Mouse (Mus musculus) intestine, embryonic 16.5 days (tissue): Measurements from ENCODE around the gene Brap. TPM values are rescaled to one million over a fixed set of nuclear protein-coding genes. Genes with fewer than 3 reads are reported as not detected.
A peak's percentile ranks its signal among the peaks of the same experiment; 100 is the strongest.
"Not testable (repeated sequence)": the region's sequence is repeated elsewhere in the genome, so short reads cannot be mapped to it uniquely, and the experiment has no call there.

ENCODE experiments used
- ATAC-seq: fragments of 200-750 bp; cut with Nextera tagmentation; 2 replicates; pipeline ENCODE4 v1.8.0; 2017; ENCODE audit warnings: moderate TSS enrichment, moderate library complexity
- H3K27ac ChIP-seq: fragments of 300-500 bp; sonication (generic); 2 replicates; pipeline ENCODE4 v1.5.1; 2014; ENCODE audit warnings: mild to moderate bottlenecking, low read length
- H3K27me3 ChIP-seq: fragments of 300-500 bp; sonication (generic); replicated peaks from 2 replicates; pipeline ENCODE4 v1.6.1; 2014; ENCODE audit warnings: low read length, control low read depth, mixed read lengths; ENCODE audit not compliant: control insufficient read depth, insufficient read depth
- H3K36me3 ChIP-seq: fragments of 300-500 bp; sonication (generic); 2 replicates; pipeline ENCODE4 v1.6.1; 2014; ENCODE audit warnings: low read length, control low read depth; ENCODE audit not compliant: control insufficient read depth, insufficient read depth
- H3K4me1 ChIP-seq: fragments of 300-500 bp; sonication (generic); 2 replicates; pipeline ENCODE4 v1.6.1; 2014; ENCODE audit warnings: low read length, control low read depth, mixed read lengths; ENCODE audit not compliant: control insufficient read depth, insufficient read depth
- H3K4me2 ChIP-seq: fragments of 300-500 bp; sonication (generic); 2 replicates; pipeline ENCODE4 v1.6.1; 2014; ENCODE audit warnings: low read depth, low read length, control low read depth
- H3K4me3 ChIP-seq: fragments of 300-500 bp; sonication (generic); 2 replicates; pipeline ENCODE4 v1.5.1; 2014; ENCODE audit warnings: mild to moderate bottlenecking, low read length
- H3K9ac ChIP-seq: fragments of 300-500 bp; sonication (generic); 2 replicates; pipeline ENCODE4 v1.6.1; 2014; ENCODE audit warnings: low read depth, low read length
- H3K9me3 ChIP-seq: fragments of 300-500 bp; sonication (generic); 2 replicates; pipeline ENCODE4 v1.6.1; 2016; ENCODE audit warnings: low read length, control low read depth; ENCODE audit not compliant: control insufficient read depth
- WGBS: fragments of 180-500 bp; shearing (Covaris S2); extraction: QIAGEN DNeasy Blood & Tissue Kit; methylation state at CpG from one replicate; pipeline ENCODE4 v1.1.7; 2014; 5-methylcytosine and 5-hydroxymethylcytosine counted together
- polyA plus RNA-seq: library from polyadenylated mRNA; unstranded; fragments of >200 nt; fragmentation: Nextera tagmentation; extraction: Ambion mirVana; gene quantifications from 2 replicates; pipeline ENCODE4 v1.2.1, GENCODE M21; 2015

Gene Brap
- polyA plus RNA-seq, 1 experiment from 2014 or later: 26.4 TPM

GRCm38 (mm10) chr5:121691436-121691835 lies 31.1 kb downstream of the Brap start:
- H3K9me3 ChIP-seq, H3K4me2 ChIP-seq, H3K27me3 ChIP-seq, H3K27ac ChIP-seq, ATAC-seq, H3K4me1 ChIP-seq, H3K9ac ChIP-seq, H3K36me3 ChIP-seq, H3K4me3 ChIP-seq: not testable (repeated sequence)
- 91% methylated on average over 7 of the region's 7 CpGs for WGBS

DNA sequence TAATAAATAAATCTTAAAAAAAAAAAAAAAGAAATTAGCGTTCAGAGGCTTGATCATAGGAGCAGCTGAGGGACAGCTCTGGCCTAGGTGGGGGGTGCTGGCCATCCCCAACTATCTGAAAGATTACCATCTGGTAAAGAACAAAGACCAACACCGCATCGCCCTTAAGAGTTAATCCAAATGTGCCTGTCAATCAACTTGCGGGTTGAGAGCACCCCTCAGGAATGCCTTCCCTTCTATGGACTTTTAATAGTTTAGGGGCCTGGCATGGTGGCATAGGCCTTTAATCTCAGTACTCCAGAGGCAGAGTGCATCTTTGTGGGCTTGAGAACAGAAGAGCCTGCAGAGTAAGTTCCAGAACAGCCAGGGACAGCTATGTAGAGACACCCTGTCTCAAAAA lies 32.5 kb downstream of the Brap start:
- WGBS: 78% methylated on average over 4 of the region's 4 CpGs
- Histone ChIP-seq H3K9ac (no peak overlapping the region), H3K27me3 (no peaks in the 10 kb centered on the region), H3K4me3 (no peak overlapping the region), H3K4me1 (peaks cover 8% of the 10 kb centered on the region; the same call in 1 of the 2 replicates), H3K9me3 (no peaks in the 10 kb centered on the region), H3K4me2 (no peak overlapping the region), H3K36me3 (no peaks in the 10 kb centered on the region), H3K27ac (no peak overlapping the region)
- ATAC-seq: no peak

- no peak overlapping the region for H3K4me2 ChIP-seq
- H3K4me3 ChIP-seq: no peak overlapping the region
- H3K36me3 ChIP-seq: no peaks in the 10 kb centered on the region
- peaks cover 6% of the 10 kb centered on the region; the same call in 1 of the 2 replicates for H3K4me1 ChIP-seq
- 62% methylated on average over 6 of the region's 6 CpGs for WGBS
- H3K27me3 ChIP-seq: no peaks in the 10 kb centered on the region
- no peak for ATAC-seq
- no peak overlapping the region for H3K27ac ChIP-seq
- no peak overlapping the region for H3K9ac ChIP-seq
- no peaks in the 10 kb centered on the region for H3K9me3 ChIP-seq
Observed at GRCm38 (mm10) chr5:121696761-121697160, 36.4 kb downstream of the Brap start.

- Histone ChIP-seq H3K27me3 (no peaks in the 10 kb centered on the region), H3K4me2 (no peak overlapping the region), H3K4me1 (peaks cover 9% of the 10 kb centered on the region; the same call in 1 of the 2 replicates), H3K4me3 (no peak overlapping the region), H3K27ac (no peak overlapping the region), H3K9me3 (no peaks in the 10 kb centered on the region), H3K36me3 (no peaks in the 10 kb centered on the region), H3K9ac (no peak overlapping the region)
- no peak for ATAC-seq
- 48% methylated on average over 5 of the region's 5 CpGs for WGBS
Observed at GRCm38 (mm10) chr5:121699891-121700290, 39.5 kb downstream of the Brap start.

GRCm38 (mm10) chr5:121700496-121700895 lies 40.1 kb downstream of the Brap start:
- no peak overlapping the region for H3K27ac ChIP-seq
- H3K9me3 ChIP-seq: no peaks in the 10 kb centered on the region
- H3K4me2 ChIP-seq: peak overlapping the region; percentile 19; the same call in 1 of the 2 replicates
- 26% methylated on average over 11 of the region's 11 CpGs for WGBS
- 0 out of 2 replicates have a peak overlapping the region, but pooled peaks have one; percentile 20 for H3K9ac ChIP-seq
- H3K4me1 ChIP-seq: peaks cover 12% of the 10 kb centered on the region; the same call in 1 of the 2 replicates
- no peak for ATAC-seq
- no peaks in the 10 kb centered on the region for H3K36me3 ChIP-seq
- no peaks in the 10 kb centered on the region for H3K27me3 ChIP-seq
- H3K4me3 ChIP-seq: no peak overlapping the region

GRCm38 (mm10) chr5:121701111-121701769 lies 40.9 kb downstream of the Brap start:
- Histone ChIP-seq H3K9me3 (no peaks in the 10 kb centered on the region), H3K27ac (no peak overlapping the region), H3K4me3 (no peak overlapping the region), H3K4me2 (no peak overlapping the region), H3K36me3 (no peaks in the 10 kb centered on the region), H3K9ac (no peak overlapping the region), H3K27me3 (no peaks in the 10 kb centered on the region), H3K4me1 (peaks cover 12% of the 10 kb centered on the region; the same call in 1 of the 2 replicates)
- ATAC-seq: peak; percentile 45
- WGBS: 54% methylated on average over 8 of the region's 8 CpGs

- WGBS: 45% methylated on average over 1 of the region's 1 CpGs
- H3K4me2 ChIP-seq: no peak overlapping the region
- ATAC-seq: no peak
- no peak overlapping the region for H3K9ac ChIP-seq
- H3K4me3 ChIP-seq: no peak overlapping the region
- no peaks in the 10 kb centered on the region for H3K36me3 ChIP-seq
- peaks cover 12% of the 10 kb centered on the region; the same call in 1 of the 2 replicates for H3K4me1 ChIP-seq
- no peaks in the 10 kb centered on the region for H3K9me3 ChIP-seq
- H3K27ac ChIP-seq: no peak overlapping the region
- H3K27me3 ChIP-seq: no peaks in the 10 kb centered on the region
Observed at GRCm38 (mm10) chr5:121703341-121703740, 43.0 kb downstream of the Brap start.

- Histone ChIP-seq H3K27ac (no peak overlapping the region), H3K36me3 (no peaks in the 10 kb centered on the region), H3K9ac (no peak overlapping the region), H3K27me3 (no peaks in the 10 kb centered on the region), H3K4me3 (peak overlapping the region; percentile 13; the same call in 1 of the 2 replicates), H3K4me1 (peaks cover 12% of the 10 kb centered on the region; the same call in 1 of the 2 replicates), H3K9me3 (no peaks in the 10 kb centered on the region), H3K4me2 (peak overlapping the region; percentile 45)
- 6% methylated on average over 20 of the region's 20 CpGs for WGBS
- ATAC-seq: peak; percentile 57; the same call in 1 of the 2 replicates
Observed at GRCm38 (mm10) chr5:121704512-121705248, 44.3 kb downstream of the Brap start.

DNA sequence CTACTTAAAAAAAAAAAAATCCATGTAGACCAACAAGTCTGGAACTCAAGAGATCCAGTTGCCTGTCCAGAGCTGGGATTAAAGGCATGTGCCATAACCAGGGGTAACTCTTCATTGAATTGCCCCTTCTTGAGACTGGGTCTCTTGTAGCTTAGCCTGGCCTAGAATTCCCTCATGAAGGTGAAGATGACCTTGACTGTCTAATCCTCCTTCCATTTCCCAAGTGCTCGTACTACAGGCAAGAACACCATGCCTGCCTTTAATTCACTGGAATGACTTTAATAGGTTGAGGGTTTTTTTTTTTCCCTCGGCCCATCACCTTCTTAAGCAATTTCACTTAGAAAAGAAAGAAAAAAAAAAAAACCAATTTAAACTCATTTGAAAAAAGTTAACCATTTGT lies 50.0 kb downstream of the Brap start:
- H3K9ac ChIP-seq: 0 out of 2 replicates have a peak overlapping the region, but pooled peaks have one; percentile 3

More for the DNA sequence above, 50.0 kb downstream of the Brap start:
- no peak for ATAC-seq
- WGBS: 48% methylated on average over 2 of the region's 2 CpGs
- peak overlapping the region; percentile 69 for H3K4me2 ChIP-seq
- H3K27ac ChIP-seq: no peak overlapping the region
- H3K4me3 ChIP-seq: peak overlapping the region; percentile 98
- H3K4me1 ChIP-seq: peaks cover 21% of the 10 kb centered on the region
- no peaks in the 10 kb centered on the region for H3K36me3 ChIP-seq
- no peaks in the 10 kb centered on the region for H3K27me3 ChIP-seq
- no peaks in the 10 kb centered on the region for H3K9me3 ChIP-seq
